Mouse (Mus musculus) hindbrain, embryonic 14.5 days (tissue): ENCODE data around the gene Retreg3. TPM values are rescaled to one million over a fixed set of nuclear protein-coding genes. Genes with fewer than 3 reads are reported as not detected.

Experiments
- ATAC-seq: fragments of 200-750 bp; cut with Nextera tagmentation; 2 replicates; pipeline ENCODE4 v1.8.0; 2017; ENCODE audit warnings: moderate number of reproducible peaks, mild to moderate bottlenecking, moderate TSS enrichment, moderate library complexity; ENCODE audit not compliant: low FRiP score
- DNase-seq: peaks from one replicate; pipeline ENCODE4 v3.0.0-alpha.2; 2015; ENCODE audit warnings: low spot score
- H3K27ac ChIP-seq: fragments of 300-500 bp; sonication (generic); 2 replicates; pipeline ENCODE4 v1.5.1; 2014; ENCODE audit warnings: mild to moderate bottlenecking, moderate library complexity
- H3K27me3 ChIP-seq: fragments of 300-500 bp; sonication (generic); 2 replicates; pipeline ENCODE4 v1.6.1; 2014; ENCODE audit warnings: mild to moderate bottlenecking, low read length, mixed read lengths; ENCODE audit not compliant: control insufficient read depth, insufficient read depth
- H3K36me3 ChIP-seq: fragments of 300-500 bp; sonication (generic); replicated peaks from 2 replicates; pipeline ENCODE4 v1.6.1; 2014; ENCODE audit not compliant: control insufficient read depth, insufficient read depth
- H3K4me1 ChIP-seq: fragments of 300-500 bp; sonication (generic); replicated peaks from 2 replicates; pipeline ENCODE4 v1.6.1; 2014; ENCODE audit warnings: antibody characterized with exemption, low read length, mixed read lengths; ENCODE audit not compliant: control insufficient read depth, insufficient read depth
- H3K4me2 ChIP-seq: fragments of 300-500 bp; sonication (generic); replicated peaks from 2 replicates; pipeline ENCODE4 v1.6.1; 2014; ENCODE audit warnings: mild to moderate bottlenecking, moderate library complexity
- H3K4me3 ChIP-seq: fragments of 300-500 bp; sonication (generic); replicated peaks from 2 replicates; pipeline ENCODE4 v1.5.1; 2014; ENCODE audit warnings: mild to moderate bottlenecking, low read length
- H3K9ac ChIP-seq: fragments of 300-500 bp; sonication (generic); 2 replicates; pipeline ENCODE4 v1.6.1; 2014
- H3K9me3 ChIP-seq: fragments of 300-500 bp; sonication (generic); 2 replicates; pipeline ENCODE4 v1.6.1; 2016; ENCODE audit warnings: low read length; ENCODE audit not compliant: control insufficient read depth
- WGBS: fragments of 180-500 bp; shearing (Covaris S2); extraction: QIAGEN DNeasy Blood & Tissue Kit; methylation state at CpG from one replicate; pipeline ENCODE4 v1.1.7; 2014; 5-methylcytosine and 5-hydroxymethylcytosine counted together
- polyA plus RNA-seq: library from polyadenylated mRNA; unstranded; fragments of >200 nt; fragmentation: Nextera tagmentation; extraction: Ambion mirVana; gene quantifications from 2 replicates; pipeline ENCODE4 v1.2.1, GENCODE M21; 2014

The Retreg3 gene
- polyA plus RNA-seq, 1 experiment from 2014 or later = 13.0 TPM

- H3K4me3 ChIP-seq = no peak overlapping the region
- ATAC-seq (no peak), DNase-seq (no peak)
- H3K36me3 ChIP-seq = peaks cover 19% of the 10 kb centered on the region
- H3K4me2 ChIP-seq = no peak overlapping the region
- H3K27ac ChIP-seq = no peak overlapping the region
- no peak overlapping the region for H3K9ac ChIP-seq
- H3K9me3 ChIP-seq = no peaks in the 10 kb centered on the region
- WGBS = 68% methylated on average over 4 of the region's 4 CpGs
- no peaks in the 10 kb centered on the region for H3K27me3 ChIP-seq
- H3K4me1 ChIP-seq = no peaks in the 10 kb centered on the region
Measured at GRCm38 (mm10) chr11:101109351-101109750, 10.3 kb downstream of the Retreg3 start.

- H3K4me3 ChIP-seq = no peak overlapping the region
- no peak overlapping the region for H3K27ac ChIP-seq
- no peaks in the 10 kb centered on the region for H3K4me1 ChIP-seq
- DNase-seq (no peak), ATAC-seq (no peak)
- no peaks in the 10 kb centered on the region for H3K9me3 ChIP-seq
- H3K27me3 ChIP-seq = no peaks in the 10 kb centered on the region
- WGBS = 96% methylated on average over 5 of the region's 5 CpGs
- peaks cover 83% of the 10 kb centered on the region for H3K36me3 ChIP-seq
- H3K4me2 ChIP-seq = no peak overlapping the region
- H3K9ac ChIP-seq = no peak overlapping the region
Measured at GRCm38 (mm10) chr11:101103011-101103410, 16.7 kb downstream of the Retreg3 start.

GRCm38 (mm10) chr11:101098231-101098630, 21.5 kb downstream of the Retreg3 start:
- ATAC-seq (no peak), DNase-seq (no peak)
- H3K27me3 ChIP-seq = no peaks in the 10 kb centered on the region
- H3K4me2 ChIP-seq = no peak overlapping the region
- H3K9ac ChIP-seq = no peak overlapping the region
- peaks cover 6% of the 10 kb centered on the region for H3K4me1 ChIP-seq
- no peak overlapping the region for H3K4me3 ChIP-seq
- H3K27ac ChIP-seq = no peak overlapping the region
- 95% methylated on average over 8 of the region's 8 CpGs for WGBS
- H3K9me3 ChIP-seq = no peaks in the 10 kb centered on the region
- peaks cover 77% of the 10 kb centered on the region for H3K36me3 ChIP-seq

GRCm38 (mm10) chr11:101095314-101096024, 24.2 kb downstream of the Retreg3 start, which contains the start of gene Psmc3ip:
Psmc3ip (minus strand) TSS chr11:101095436.
- DNase-seq = peak; percentile 96
- Histone ChIP-seq H3K4me1 (peaks cover 6% of the 10 kb centered on the region), H3K27ac (peak within 1 kb of the TSS; percentile 87), H3K36me3 (peaks cover 77% of the 10 kb centered on the region), H3K4me2 (peak within 1 kb of the TSS; percentile 69), H3K27me3 (no peaks in the 10 kb centered on the region), H3K9me3 (no peaks in the 10 kb centered on the region), H3K9ac (peak within 1 kb of the TSS; percentile 60), H3K4me3 (peak within 1 kb of the TSS; percentile 55)
- 1% methylated on average over 43 of the region's 43 CpGs for WGBS
- ATAC-seq = peak; percentile 97

- H3K9me3 ChIP-seq = no peaks in the 10 kb centered on the region
- H3K27me3 ChIP-seq = no peaks in the 10 kb centered on the region
- WGBS = under 1% methylated on average over 18 of the region's 18 CpGs
- H3K9ac ChIP-seq = peak overlapping the region; percentile 60
- H3K4me2 ChIP-seq = peak overlapping the region; percentile 69
- no peak for DNase-seq
- H3K36me3 ChIP-seq = peaks cover 77% of the 10 kb centered on the region
- H3K4me1 ChIP-seq = peaks cover 6% of the 10 kb centered on the region
- peak; percentile 39 for ATAC-seq
- no peak overlapping the region; the same call in 1 of the 2 replicates for H3K27ac ChIP-seq
- peak overlapping the region; percentile 55 for H3K4me3 ChIP-seq
Measured at GRCm38 (mm10) chr11:101094930-101095313, 24.8 kb downstream of the Retreg3 start.

GRCm38 (mm10) chr11:101089931-101090330, 29.8 kb downstream of the Retreg3 start:
- Histone ChIP-seq H3K27ac (no peak overlapping the region), H3K9me3 (no peaks in the 10 kb centered on the region), H3K4me1 (peaks cover 23% of the 10 kb centered on the region), H3K4me2 (no peak overlapping the region), H3K27me3 (no peaks in the 10 kb centered on the region), H3K9ac (no peak overlapping the region), H3K36me3 (peaks cover 63% of the 10 kb centered on the region), H3K4me3 (no peak overlapping the region)
- no peak for ATAC-seq
- whole genome bisulfite sequencing = 81% methylated on average over 1 of the region's 1 CpGs
- DNase-seq = no peak

- Histone ChIP-seq H3K4me2 (peak overlapping the region; percentile 76), H3K36me3 (peaks cover 51% of the 10 kb centered on the region), H3K9ac (peak overlapping the region; percentile 90), H3K27me3 (no peaks in the 10 kb centered on the region), H3K9me3 (no peaks in the 10 kb centered on the region), H3K27ac (peak overlapping the region; percentile 70), H3K4me1 (peaks cover 27% of the 10 kb centered on the region), H3K4me3 (peak overlapping the region; percentile 81)
- DNase-seq (no peak), ATAC-seq (no peak)
- 11% methylated on average over 8 of the region's 8 CpGs for WGBS
Measured at GRCm38 (mm10) chr11:101087682-101088055, 32.0 kb downstream of the Retreg3 start.

- H3K9me3 ChIP-seq = no peaks in the 10 kb centered on the region
- H3K9ac ChIP-seq = peak within 1 kb of the TSS; percentile 90
- H3K4me3 ChIP-seq = peak within 1 kb of the TSS; percentile 81
- 2% methylated on average over 52 of the region's 52 CpGs for WGBS
- H3K27ac ChIP-seq = peak within 1 kb of the TSS; percentile 70
- peaks cover 27% of the 10 kb centered on the region for H3K4me1 ChIP-seq
- H3K36me3 ChIP-seq = peaks cover 44% of the 10 kb centered on the region
- peak within 1 kb of the TSS; percentile 76 for H3K4me2 ChIP-seq
- DNase-seq = peak; percentile 93
- H3K27me3 ChIP-seq = no peaks in the 10 kb centered on the region
- peak; percentile 86 for ATAC-seq
Measured at GRCm38 (mm10) chr11:101086756-101087681, 32.7 kb downstream of the Retreg3 start, which contains the start of gene Mlx. Mlx (plus strand) TSS chr11:101087277.

GRCm38 (mm10) chr11:101086323-101086674, 33.4 kb downstream of the Retreg3 start:
- H3K4me2 ChIP-seq = peak overlapping the region; percentile 76
- ATAC-seq (no peak), DNase-seq (no peak)
- H3K9me3 ChIP-seq = no peaks in the 10 kb centered on the region
- peak overlapping the region; percentile 81; the same call in 1 of the 2 replicates for H3K4me3 ChIP-seq
- H3K36me3 ChIP-seq = peaks cover 37% of the 10 kb centered on the region
- 85% methylated on average over 6 of the region's 6 CpGs for WGBS
- peak overlapping the region; percentile 70 for H3K27ac ChIP-seq
- H3K27me3 ChIP-seq = peaks cover 1% of the 10 kb centered on the region; the same call in 1 of the 2 replicates
- H3K9ac ChIP-seq = peak overlapping the region; percentile 90
- H3K4me1 ChIP-seq = peaks cover 34% of the 10 kb centered on the region
